In the genomic region with DNA sequence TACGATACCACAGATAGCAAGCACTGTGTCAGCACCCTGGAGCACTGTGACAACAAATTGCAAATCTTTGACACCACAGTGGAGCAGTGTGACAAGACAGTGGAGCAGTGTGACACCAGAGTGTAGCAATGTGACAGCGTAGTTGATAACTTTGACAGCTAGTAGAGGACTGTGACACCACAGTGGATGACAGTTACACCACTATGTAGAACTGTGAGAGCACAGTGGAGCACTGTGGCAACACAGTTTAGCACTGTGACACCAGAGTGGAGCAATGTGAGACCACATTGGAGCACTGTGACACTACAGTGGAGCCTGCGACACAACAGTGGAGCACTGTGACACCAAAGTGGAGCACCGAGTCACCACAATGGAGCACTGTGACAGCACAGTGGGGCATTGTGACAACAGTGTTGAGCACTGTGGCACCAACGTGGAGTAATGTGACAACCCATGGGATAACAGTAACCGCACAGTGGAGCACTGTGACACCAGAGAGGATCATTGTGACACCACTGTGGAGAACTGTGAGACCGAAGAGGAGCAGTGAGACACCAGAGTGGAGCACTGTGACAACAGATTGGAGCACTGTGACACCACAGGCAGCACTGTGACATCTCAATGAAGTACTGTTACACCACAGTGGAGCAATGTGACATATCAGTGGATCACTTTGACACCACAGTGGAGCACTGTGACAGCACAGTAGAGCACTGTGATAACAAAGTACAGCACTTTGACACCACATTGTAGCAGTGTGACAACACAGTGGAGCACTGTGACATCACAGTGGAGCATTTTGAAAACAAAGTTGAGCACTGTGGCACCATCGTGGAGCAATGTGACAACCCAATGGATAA, we compare ENCODE assay signal across 8 mouse cellular contexts.
DNase-seq lines count a peak whose midpoint lies in the region; ATAC-seq and TF ChIP-seq lines count a peak whose summit lies in the region.

No protein-coding gene starts in this region.

- ATAC-seq in CD4-positive, CD25-positive, alpha-beta regulatory T cell, adult 4 months = no peak
- peak; percentile 21 for ATAC-seq in forebrain, embryonic 16.5 days
- peak; percentile 42 for ATAC-seq in intestine, postnatal 0 days
- peak; percentile 19 for ATAC-seq in midbrain, embryonic 14.5 days (ENCODE audit: low FRiP score, low TSS enrichment)

- H3K27ac ChIP-seq in forebrain, embryonic 16.5 days (ENCODE audit: low read length) = no peak overlapping the region
- no peak overlapping the region for H3K27ac ChIP-seq in intestine, postnatal 0 days (ENCODE audit: low read depth, low read length)
- no peak overlapping the region for H3K27ac ChIP-seq in midbrain, embryonic 14.5 days (replicated peaks; ENCODE audit: low read depth, low read length)

- H3K4me1 ChIP-seq in forebrain, embryonic 16.5 days (replicated peaks; ENCODE audit: control insufficient read depth, insufficient read depth, low read length) = no peaks in the 10 kb centered on the region
- no peaks in the 10 kb centered on the region for H3K4me1 ChIP-seq in intestine, postnatal 0 days (replicated peaks; ENCODE audit: control insufficient read depth, insufficient read depth, low read length)
- no peaks in the 10 kb centered on the region for H3K4me1 ChIP-seq in midbrain, embryonic 14.5 days (ENCODE audit: control insufficient read depth, insufficient read depth, low read length)

- H3K4me3 ChIP-seq in forebrain, embryonic 16.5 days (replicated peaks; ENCODE audit: low read length) = no peak overlapping the region
- H3K4me3 ChIP-seq in intestine, postnatal 0 days (ENCODE audit: low read depth, low read length) = no peak overlapping the region
- H3K4me3 ChIP-seq in midbrain, embryonic 14.5 days (replicated peaks; ENCODE audit: low read depth, low read length) = no peak overlapping the region

- no peak overlapping the region for H3K4me2 ChIP-seq in forebrain, embryonic 16.5 days (ENCODE audit: low read length)
- no peak overlapping the region for H3K4me2 ChIP-seq in intestine, postnatal 0 days (replicated peaks; ENCODE audit: low read depth)
- H3K4me2 ChIP-seq in midbrain, embryonic 14.5 days (ENCODE audit: low read length) = no peak overlapping the region

- H3K27me3 ChIP-seq in forebrain, embryonic 16.5 days (replicated peaks; ENCODE audit: control insufficient read depth, insufficient read depth, low read length) = no peaks in the 10 kb centered on the region
- no peaks in the 10 kb centered on the region for H3K27me3 ChIP-seq in intestine, postnatal 0 days (replicated peaks; ENCODE audit: control insufficient read depth, insufficient read depth, low read length)
- no peaks in the 10 kb centered on the region for H3K27me3 ChIP-seq in midbrain, embryonic 14.5 days (ENCODE audit: control insufficient read depth, insufficient read depth, low read length)

- TF ChIP-seq CTCF in intestine, postnatal 0 days (IDR thresholded peaks at IDR 0.05; ENCODE audit: low read depth) = no peak

- no peak overlapping the region for H3K9ac ChIP-seq in forebrain, embryonic 16.5 days (replicated peaks; ENCODE audit: low read depth, low read length)
- no peak overlapping the region for H3K9ac ChIP-seq in intestine, postnatal 0 days (ENCODE audit: low read depth, low read length)
- no peak overlapping the region for H3K9ac ChIP-seq in midbrain, embryonic 14.5 days (replicated peaks; ENCODE audit: low read length)

- H3K9me3 ChIP-seq in forebrain, embryonic 16.5 days (ENCODE audit: control insufficient read depth, low read length) = peaks cover 70% of the 10 kb centered on the region
- H3K9me3 ChIP-seq in intestine, postnatal 0 days (ENCODE audit: control insufficient read depth) = peaks cover 36% of the 10 kb centered on the region
- peaks cover 82% of the 10 kb centered on the region for H3K9me3 ChIP-seq in midbrain, embryonic 14.5 days (ENCODE audit: control insufficient read depth, low read length)

- H3K36me3 ChIP-seq in forebrain, embryonic 16.5 days (ENCODE audit: control insufficient read depth, insufficient read depth) = no peaks in the 10 kb centered on the region
- no peaks in the 10 kb centered on the region for H3K36me3 ChIP-seq in intestine, postnatal 0 days (ENCODE audit: control insufficient read depth, insufficient read depth)
- no peaks in the 10 kb centered on the region for H3K36me3 ChIP-seq in midbrain, embryonic 14.5 days (ENCODE audit: control insufficient read depth, insufficient read depth, low read length)

- 54% methylated on average over 8 of the region's 8 CpGs for WGBS in forebrain, embryonic 16.5 days
- WGBS in intestine, postnatal 0 days = 57% methylated on average over 8 of the region's 8 CpGs
- 54% methylated on average over 8 of the region's 8 CpGs for WGBS in midbrain, embryonic 14.5 days

- DNase-seq in CD4-positive, CD25-positive, alpha-beta regulatory T cell, adult 2 months (ENCODE audit: low read depth, low spot score) = peak; percentile 31
- peak; percentile 27 for DNase-seq in CD4-positive helper T cell, adult 2 months (ENCODE audit: low read depth, low spot score)
- no peak for DNase-seq in midbrain, embryonic 14.5 days
- peak; percentile 17 for DNase-seq in urinary bladder, postnatal 25 days (ENCODE audit: low spot score)
- no peak for DNase-seq in frontal cortex, postnatal 25 days (ENCODE audit: low spot score in 2 of 2)

Comparison
In these comparisons a context has a peak if more than half of its experiments do, and no peak if none do; other contexts are left out.
1. DNase-seq: peak in CD4-positive, CD25-positive, alpha-beta regulatory T cell, adult 2 months (single experiment), CD4-positive helper T cell, adult 2 months (single experiment) and urinary bladder, postnatal 25 days (single experiment); none in midbrain, embryonic 14.5 days (single experiment) and frontal cortex, postnatal 25 days (0 of 2).